Mouse (Mus musculus): ENCODE measurements around the gene Rassf10. TPM values are rescaled to one million over a fixed set of nuclear protein-coding genes. Genes with fewer than 3 reads are reported as not detected.
A peak's percentile ranks its signal among the peaks of the same experiment; 100 is the strongest.

Gene Rassf10
- polyA plus RNA-seq (2012; rRNA removed): 0.01 TPM in 2 replicates
- polyA plus RNA-seq (2014; fragmentation: Nextera tagmentation; extraction: Ambion mirVana): 0.04 TPM in 1 of 2 replicates, not detected in the other

- no peaks in the 10 kb centered on the region for H3K36me3 ChIP-seq (replicated peaks; ENCODE audit: control insufficient read depth, insufficient read depth, low read depth)
- WGBS (ENCODE audit: insufficient replicate concordance): 3% methylated on average over 41 of the region's 41 CpGs
- peak within 1 kb of the TSS; percentile 48 for H3K4me2 ChIP-seq (ENCODE audit: low read depth)
- H3K27me3 ChIP-seq (ENCODE audit: control insufficient read depth, insufficient read depth, low read length): peaks cover 33% of the 10 kb centered on the region
- TF ChIP-seq EP300 (IDR thresholded peaks at IDR 0.05; ENCODE audit: low read depth): no peak
- TF ChIP-seq CTCF (IDR thresholded peaks at IDR 0.05; ENCODE audit: low read depth): no peak
- no peaks in the 10 kb centered on the region for H3K4me1 ChIP-seq (replicated peaks; ENCODE audit: control insufficient read depth in 2 of 2, insufficient read depth in 2 of 2, low read length in 1 of 2)
- DNase-seq (ENCODE audit: low read depth in 3 of 3, low spot score in 3 of 3) (peak; percentile 9 to 13 (median 11)), ATAC-seq (ENCODE audit: insufficient read depth) (peak; percentile 57; the same call in 1 of the 2 replicates)
- no peaks in the 10 kb centered on the region for H3K9me3 ChIP-seq (ENCODE audit: control insufficient read depth, low read length)
- no peak within 1 kb of the TSS for H3K9ac ChIP-seq (replicated peaks)
- peak within 1 kb of the TSS in 1 of 2 experiments; percentile 30; a peak in 2 of 4 replicates for H3K4me3 ChIP-seq (ENCODE audit: insufficient read depth in 1 of 2, low read depth in 2 of 2, low read length in 2 of 2)
- H3K27ac ChIP-seq: no peak within 1 kb of the TSS
These were observed at the start of gene Rassf10 for GRCm38 (mm10) chr7:112953777-112954291. Gene Rassf10, plus strand, starts transcription at chr7:112953962.

GRCm38 (mm10) chr7:112906848-112907247 lies 46.9 kb upstream of the Rassf10 start:
- Histone ChIP-seq H3K36me3 (replicated peaks; ENCODE audit: control insufficient read depth, insufficient read depth, low read depth) (no peaks in the 10 kb centered on the region), H3K4me3 (ENCODE audit: insufficient read depth in 1 of 2, low read depth in 2 of 2, low read length in 2 of 2) (no peak overlapping the region), H3K4me2 (ENCODE audit: low read depth) (no peak overlapping the region), H3K9ac (replicated peaks) (no peak overlapping the region), H3K27me3 (ENCODE audit: control insufficient read depth, insufficient read depth, low read length) (no peaks in the 10 kb centered on the region), H3K27ac (no peak overlapping the region), H3K4me1 (replicated peaks; ENCODE audit: control insufficient read depth in 2 of 2, insufficient read depth in 2 of 2, low read length in 1 of 2) (no peaks in the 10 kb centered on the region), H3K9me3 (ENCODE audit: control insufficient read depth, low read length) (no peaks in the 10 kb centered on the region)
- WGBS (ENCODE audit: insufficient replicate concordance): 60% methylated on average over 5 of the region's 5 CpGs
- DNase-seq (ENCODE audit: low read depth in 3 of 3, low spot score in 3 of 3) (no peak), ATAC-seq (ENCODE audit: insufficient read depth) (no peak)
- TF ChIP-seq EP300 (IDR thresholded peaks at IDR 0.05; ENCODE audit: low read depth): no peak
- TF ChIP-seq CTCF (IDR thresholded peaks at IDR 0.05; ENCODE audit: low read depth): no peak

GRCm38 (mm10) chr7:112907468-112907867 lies 46.3 kb upstream of the Rassf10 start:
- no peak for DNase-seq (ENCODE audit: low read depth in 3 of 3, low spot score in 3 of 3)
- no peaks in the 10 kb centered on the region for H3K36me3 ChIP-seq (replicated peaks; ENCODE audit: control insufficient read depth, insufficient read depth, low read depth)
- no peaks in the 10 kb centered on the region for H3K4me1 ChIP-seq (replicated peaks; ENCODE audit: control insufficient read depth in 2 of 2, insufficient read depth in 2 of 2, low read length in 1 of 2)
- H3K4me3 ChIP-seq (ENCODE audit: insufficient read depth in 1 of 2, low read depth in 2 of 2, low read length in 2 of 2): no peak overlapping the region
- TF ChIP-seq EP300 (IDR thresholded peaks at IDR 0.05; ENCODE audit: low read depth) (no peak), CTCF (IDR thresholded peaks at IDR 0.05; ENCODE audit: low read depth) (no peak)
- no peak overlapping the region for H3K9ac ChIP-seq (replicated peaks)
- no peaks in the 10 kb centered on the region for H3K27me3 ChIP-seq (ENCODE audit: control insufficient read depth, insufficient read depth, low read length)
- H3K4me2 ChIP-seq (ENCODE audit: low read depth): no peak overlapping the region
- WGBS (ENCODE audit: insufficient replicate concordance): 54% methylated on average over 2 of the region's 2 CpGs
- no peak overlapping the region for H3K27ac ChIP-seq
- no peaks in the 10 kb centered on the region for H3K9me3 ChIP-seq (ENCODE audit: control insufficient read depth, low read length)
- no peak for ATAC-seq (ENCODE audit: insufficient read depth)

GRCm38 (mm10) chr7:112909164-112909563 lies 44.6 kb upstream of the Rassf10 start:
- no peak overlapping the region for H3K27ac ChIP-seq
- no peak overlapping the region for H3K4me3 ChIP-seq (ENCODE audit: insufficient read depth in 1 of 2, low read depth in 2 of 2, low read length in 2 of 2)
- WGBS (ENCODE audit: insufficient replicate concordance): 66% methylated on average over 10 of the region's 10 CpGs
- no peaks in the 10 kb centered on the region for H3K27me3 ChIP-seq (ENCODE audit: control insufficient read depth, insufficient read depth, low read length)
- no peak for DNase-seq (ENCODE audit: low read depth in 3 of 3, low spot score in 3 of 3)
- H3K4me1 ChIP-seq (replicated peaks; ENCODE audit: control insufficient read depth in 2 of 2, insufficient read depth in 2 of 2, low read length in 1 of 2): no peaks in the 10 kb centered on the region
- H3K9me3 ChIP-seq (ENCODE audit: control insufficient read depth, low read length): no peaks in the 10 kb centered on the region
- ATAC-seq (ENCODE audit: insufficient read depth): no peak
- no peak overlapping the region for H3K9ac ChIP-seq (replicated peaks)
- no peak overlapping the region for H3K4me2 ChIP-seq (ENCODE audit: low read depth)
- no peaks in the 10 kb centered on the region for H3K36me3 ChIP-seq (replicated peaks; ENCODE audit: control insufficient read depth, insufficient read depth, low read depth)
- TF ChIP-seq CTCF (IDR thresholded peaks at IDR 0.05; ENCODE audit: low read depth) (no peak), EP300 (IDR thresholded peaks at IDR 0.05; ENCODE audit: low read depth) (no peak)

GRCm38 (mm10) chr7:112912969-112913368 lies 40.8 kb upstream of the Rassf10 start:
- no peaks in the 10 kb centered on the region for H3K27me3 ChIP-seq (ENCODE audit: control insufficient read depth, insufficient read depth, low read length)
- DNase-seq (ENCODE audit: low read depth in 3 of 3, low spot score in 3 of 3) (no peak), ATAC-seq (ENCODE audit: insufficient read depth) (no peak)
- H3K9me3 ChIP-seq (ENCODE audit: control insufficient read depth, low read length): no peaks in the 10 kb centered on the region
- no peak overlapping the region for H3K27ac ChIP-seq
- H3K36me3 ChIP-seq (replicated peaks; ENCODE audit: control insufficient read depth, insufficient read depth, low read depth): no peaks in the 10 kb centered on the region
- H3K4me2 ChIP-seq (ENCODE audit: low read depth): no peak overlapping the region
- H3K4me1 ChIP-seq (replicated peaks; ENCODE audit: control insufficient read depth in 2 of 2, insufficient read depth in 2 of 2, low read length in 1 of 2): no peaks in the 10 kb centered on the region
- TF ChIP-seq CTCF (IDR thresholded peaks at IDR 0.05; ENCODE audit: low read depth) (no peak), EP300 (IDR thresholded peaks at IDR 0.05; ENCODE audit: low read depth) (no peak)
- H3K4me3 ChIP-seq (ENCODE audit: insufficient read depth in 1 of 2, low read depth in 2 of 2, low read length in 2 of 2): no peak overlapping the region
- no peak overlapping the region for H3K9ac ChIP-seq (replicated peaks)
- WGBS (ENCODE audit: insufficient replicate concordance): 58% methylated on average over 3 of the region's 3 CpGs

All from liver, embryonic 14.5 days (tissue).